Mouse (Mus musculus): ENCODE results near the gene Sbf2.

Gene Sbf2

DNA sequence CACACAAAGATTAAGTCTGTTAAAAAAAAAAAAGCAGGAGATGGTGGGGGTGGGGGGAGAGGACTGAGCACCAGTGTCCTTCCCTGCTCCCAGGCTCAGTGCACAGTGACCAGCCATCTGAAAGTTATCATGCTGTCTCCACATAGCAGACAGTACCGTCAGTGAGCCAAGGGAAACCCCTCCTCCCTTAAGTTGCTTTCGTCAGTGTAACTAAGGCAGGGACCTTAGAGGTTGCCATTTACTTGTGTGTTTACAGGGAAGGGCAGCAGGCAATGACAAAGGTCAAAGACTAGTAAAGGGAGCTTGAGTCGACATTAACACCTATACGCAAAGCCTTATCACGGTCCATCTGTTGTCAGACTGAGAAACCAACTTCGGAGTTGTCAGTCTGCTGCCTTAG lies 311.8 kb downstream of the Sbf2 start:
- peak in 1 of 2 experiments; percentile 29 for DNase-seq

DNA sequence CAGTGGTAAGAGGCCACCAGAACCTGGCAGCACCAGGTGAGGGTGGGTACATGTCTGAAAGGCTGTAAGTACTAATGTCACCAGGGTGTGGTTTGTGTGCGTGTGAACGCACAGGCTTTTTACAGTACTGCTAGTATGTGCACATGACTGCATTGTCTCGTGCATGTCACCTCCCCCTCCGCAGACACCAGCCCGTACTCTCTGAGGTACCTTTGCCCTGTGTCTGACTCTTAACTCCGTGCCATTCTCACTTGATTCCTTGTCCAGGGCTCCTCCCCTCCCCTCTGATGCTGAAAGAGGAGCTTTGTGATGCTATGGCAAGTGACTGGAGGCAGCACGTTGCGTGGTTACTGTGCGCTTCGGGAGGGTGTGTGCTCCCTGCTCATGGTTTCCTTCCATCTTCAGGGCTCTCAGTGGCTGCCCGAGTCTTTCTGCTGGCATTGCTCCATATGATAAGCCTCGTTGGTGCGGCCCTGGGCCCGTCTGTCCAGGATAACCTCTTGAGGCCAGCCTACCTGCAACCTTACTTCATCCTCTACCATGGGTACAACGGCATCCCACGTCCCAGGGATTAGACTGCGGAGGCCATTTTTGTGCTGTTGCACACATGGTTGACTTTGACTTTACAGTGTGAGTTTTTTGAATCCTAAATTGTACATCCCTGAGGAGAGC lies 315.8 kb downstream of the Sbf2 start:
- peak in 1 of 2 experiments; percentile 72 for DNase-seq

DNA sequence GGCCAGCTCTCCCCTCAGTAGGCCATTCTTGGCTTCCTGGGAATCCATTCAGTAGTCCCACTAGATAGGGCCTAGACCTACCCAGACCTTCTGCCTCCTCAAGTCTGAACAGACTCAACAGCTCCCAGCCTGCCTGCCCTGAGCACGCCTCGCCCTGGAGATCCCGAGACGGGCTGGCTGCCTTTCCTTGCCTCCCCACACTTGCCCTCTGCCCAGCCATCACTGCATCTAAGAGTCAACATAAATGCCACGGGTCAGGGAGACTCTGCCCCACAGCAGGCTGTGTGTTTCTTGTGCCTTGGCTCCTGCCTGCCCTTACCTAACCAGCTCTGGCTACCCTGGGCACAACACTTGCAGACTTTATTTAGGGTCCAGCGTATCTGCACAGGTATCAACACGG lies 316.6 kb downstream of the Sbf2 start:
- DNase-seq = peak; percentile 26 to 76

DNA sequence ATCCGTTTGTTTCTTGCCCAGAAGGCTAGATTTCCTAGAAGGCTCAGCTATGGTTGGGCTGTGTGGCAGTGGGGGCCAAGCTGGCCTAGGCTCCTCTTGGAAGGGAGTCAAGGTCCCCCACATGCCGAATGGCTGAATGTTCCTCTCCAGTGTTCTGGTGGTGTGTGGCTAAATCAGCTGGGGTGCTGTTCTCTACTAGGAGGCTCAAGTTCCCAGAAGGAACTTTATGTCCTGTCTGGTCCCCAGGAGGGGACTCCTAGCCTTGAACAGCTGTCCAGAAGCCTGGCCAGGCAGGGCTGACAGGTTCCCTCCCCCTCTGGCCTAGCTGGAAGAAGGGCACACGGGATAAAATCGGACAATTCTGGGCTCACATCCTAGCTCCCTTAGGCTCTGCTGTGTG lies 317.1 kb downstream of the Sbf2 start:
- no peak for DNase-seq

DNA sequence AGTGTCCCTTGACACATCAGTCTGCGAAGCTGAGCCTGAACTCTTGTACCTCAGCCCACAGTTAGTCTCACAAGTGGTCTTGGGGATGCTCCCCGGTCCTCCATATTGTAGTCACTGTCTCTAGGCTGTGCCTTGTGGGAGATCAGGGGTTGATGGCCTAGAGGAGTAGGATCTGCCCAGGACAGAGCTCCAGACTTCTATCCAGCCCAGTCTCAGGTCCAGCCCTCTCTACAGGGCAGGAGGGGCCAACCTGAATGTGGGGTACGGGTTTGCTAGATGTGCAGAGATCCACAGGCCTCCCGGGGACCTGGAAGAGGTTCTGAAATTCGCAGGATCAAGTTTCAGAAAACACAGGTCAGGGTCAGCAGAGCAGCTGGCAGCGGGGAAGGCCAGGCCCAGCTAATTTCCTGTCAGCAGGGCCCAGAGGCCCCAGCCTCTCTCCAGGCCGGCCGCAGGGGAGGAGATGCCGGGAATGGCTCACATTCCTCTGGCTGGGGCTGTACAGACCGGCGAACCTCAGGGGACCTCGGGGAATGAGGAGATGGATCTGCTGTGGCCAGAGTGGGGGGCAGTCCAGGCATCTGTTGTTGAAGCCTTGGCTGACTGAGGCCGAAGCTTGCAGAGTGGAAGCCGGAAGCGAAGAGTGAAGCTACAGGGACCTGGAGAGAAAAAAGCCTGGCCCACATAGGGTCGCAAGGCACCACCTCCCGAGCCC lies 317.7 kb downstream of the Sbf2 start:
- DNase-seq = peak; percentile 72 to 90

DNA sequence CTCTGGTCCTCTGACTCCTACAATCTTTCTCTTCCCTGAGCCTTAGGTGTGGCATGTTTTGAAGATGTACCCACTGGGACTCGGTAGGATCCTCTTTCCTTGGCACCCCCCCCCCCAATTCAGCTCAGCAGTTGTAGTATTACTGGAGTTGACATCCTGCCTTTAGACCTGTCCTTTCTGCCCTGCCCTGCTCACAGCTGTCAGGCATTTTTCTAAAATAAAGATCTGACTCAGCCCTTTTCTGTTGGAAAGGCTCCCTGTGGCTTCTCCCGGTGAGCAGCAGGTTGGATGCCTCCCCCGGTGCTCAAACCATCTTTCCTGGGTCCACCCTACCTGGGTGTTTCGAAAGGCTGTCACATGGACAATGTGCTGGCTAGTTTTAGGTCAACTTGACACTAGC lies 325.1 kb downstream of the Sbf2 start:
- DNase-seq = no peak

DNA sequence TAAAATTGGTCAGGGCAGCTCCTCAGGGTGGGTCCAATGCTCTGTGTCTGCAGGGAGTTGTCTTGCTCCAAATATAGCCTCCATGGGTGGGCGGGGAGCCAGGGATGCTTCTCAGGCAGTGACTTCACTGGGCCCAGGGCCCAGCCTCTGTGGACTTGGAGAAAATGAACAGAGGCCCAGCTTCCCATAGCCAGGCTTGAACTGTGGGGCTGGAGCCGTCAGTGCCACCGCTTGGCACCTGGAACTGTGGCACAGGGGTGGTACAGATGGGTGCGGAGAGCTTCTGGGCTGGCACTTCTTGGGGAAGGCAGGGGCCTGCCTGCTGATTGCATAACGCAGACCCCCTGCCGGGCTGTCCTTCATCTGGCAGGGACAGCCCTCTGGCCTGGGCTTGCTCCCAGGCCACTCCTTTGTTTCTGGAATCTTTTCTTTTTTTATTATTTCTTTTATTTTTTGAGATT lies 326.0 kb downstream of the Sbf2 start:
- peak; percentile 82 to 83 for DNase-seq

DNA sequence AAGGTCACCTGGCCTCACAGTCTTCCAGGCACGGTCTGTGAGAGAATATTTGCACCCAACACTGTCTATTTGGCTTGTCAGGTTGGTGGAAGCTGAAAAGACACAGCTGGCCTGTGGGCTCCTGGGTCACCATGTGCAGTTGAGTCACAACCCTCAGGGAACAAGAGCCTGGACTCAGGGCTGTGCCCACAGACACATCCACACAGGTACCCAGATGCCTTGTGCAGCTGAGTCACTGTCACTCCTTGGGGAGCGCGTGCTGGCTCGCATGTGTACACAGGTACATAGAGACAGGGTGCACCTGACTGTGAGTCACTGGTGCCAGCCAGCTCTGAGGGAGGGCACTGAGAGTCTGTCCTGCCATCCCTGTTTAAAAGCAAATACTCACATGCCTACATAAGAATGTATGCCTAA lies 326.5 kb downstream of the Sbf2 start:
- peak in 1 of 2 experiments; percentile 41 for DNase-seq

DNA sequence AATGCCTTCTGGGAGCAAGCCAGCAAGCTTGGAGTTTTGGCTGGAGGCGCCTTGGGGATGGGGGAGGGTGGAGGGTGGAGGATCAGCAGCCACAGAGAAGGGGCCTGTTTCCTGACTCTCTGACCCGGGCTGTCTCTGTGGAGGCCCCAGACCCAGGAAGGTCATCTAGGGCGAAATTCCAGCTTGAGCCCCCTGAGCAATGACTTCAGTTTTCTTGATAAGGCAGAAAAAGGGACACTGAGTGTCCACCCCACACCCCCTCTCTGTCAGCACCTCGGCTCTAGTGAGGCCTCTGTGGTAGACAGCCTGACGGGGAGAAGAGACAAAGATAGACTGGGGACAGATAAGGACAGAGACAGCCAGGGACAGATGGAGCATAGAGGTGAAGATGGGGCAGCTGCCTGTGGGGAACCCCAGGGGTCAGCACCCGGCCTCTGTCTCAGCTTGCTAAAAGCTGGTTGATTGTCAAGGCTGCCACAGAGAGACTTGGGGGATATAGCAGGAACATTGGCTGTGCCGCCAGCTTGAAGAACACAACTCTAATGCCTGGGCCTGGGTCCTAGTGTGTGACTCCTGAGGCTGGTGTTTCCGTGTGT lies 327.1 kb downstream of the Sbf2 start:
- peak in 1 of 2 experiments; percentile 54 for DNase-seq

DNA sequence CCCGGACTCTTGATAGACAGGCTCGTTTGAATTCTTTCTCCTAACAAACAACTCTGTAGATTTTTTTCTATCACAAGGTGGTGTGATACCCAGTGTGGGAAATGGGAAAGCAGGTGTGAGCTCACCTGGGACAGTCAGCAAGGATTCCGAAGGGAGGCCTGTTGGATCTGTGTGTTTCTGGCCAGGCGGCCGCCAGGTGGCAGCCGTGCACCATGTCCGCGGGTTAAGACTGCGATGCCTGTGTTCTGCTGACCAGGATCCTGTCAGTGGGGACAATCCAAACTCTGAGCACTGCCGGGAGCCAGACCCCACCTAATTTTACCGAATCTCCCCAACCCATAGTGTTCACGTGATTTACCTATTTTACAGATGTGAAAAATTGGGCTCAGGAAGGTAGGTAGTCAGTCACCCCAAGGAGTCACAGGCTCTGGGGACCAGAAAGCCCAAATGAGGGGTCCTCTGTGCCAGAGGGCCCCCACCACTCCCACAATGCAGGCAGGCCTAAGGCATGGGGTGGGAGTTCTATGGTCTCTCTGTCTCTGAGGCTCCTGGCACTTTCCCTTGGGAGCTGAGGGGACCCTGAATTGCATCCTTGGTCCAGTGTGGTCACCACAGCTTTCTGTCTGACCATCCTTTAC lies 327.8 kb downstream of the Sbf2 start:
- peak; percentile 85 to 88 for DNase-seq

DNA sequence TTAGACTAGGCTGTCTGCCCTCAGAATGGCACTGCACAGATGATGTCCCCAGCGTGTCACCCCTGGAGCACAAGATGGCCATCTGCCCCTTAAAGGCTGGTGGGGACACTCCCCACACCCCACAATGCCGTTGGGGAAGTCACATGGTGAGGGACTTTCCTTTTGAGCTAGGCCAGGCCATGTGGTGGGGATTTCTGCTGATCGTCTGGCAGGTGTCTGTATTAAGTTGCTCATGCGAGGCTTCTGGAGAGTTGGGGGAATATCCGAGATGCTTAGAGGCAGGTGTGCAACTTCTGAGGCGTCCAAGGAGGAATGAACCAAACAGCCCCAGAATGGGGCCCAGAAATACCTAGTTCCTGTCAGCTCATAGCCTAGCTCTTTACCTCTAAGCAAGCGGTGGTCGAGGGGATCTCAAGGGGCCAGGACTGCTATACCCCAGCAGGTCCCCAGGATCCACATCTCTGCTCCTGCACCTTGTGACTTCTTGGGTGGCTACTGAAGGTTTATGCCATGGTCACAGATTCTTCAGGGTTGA lies 328.5 kb downstream of the Sbf2 start:
- peak in 1 of 2 experiments; percentile 30 for DNase-seq

DNA sequence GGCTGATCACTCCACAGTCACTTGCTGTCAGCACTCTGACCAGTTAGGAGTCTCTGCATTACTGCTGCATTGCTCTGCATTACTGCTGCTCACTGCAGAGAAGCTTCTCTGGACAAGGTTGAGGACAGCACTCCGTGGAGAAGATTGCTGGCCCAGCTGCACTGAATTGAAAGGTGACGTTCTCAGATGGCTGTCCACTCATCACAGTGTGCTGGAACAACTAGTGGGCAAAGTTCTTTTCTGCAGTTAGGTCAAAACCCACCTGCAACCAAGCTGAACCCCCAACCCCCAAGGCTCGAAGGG lies 328.9 kb downstream of the Sbf2 start:
- DNase-seq = no peak

DNA sequence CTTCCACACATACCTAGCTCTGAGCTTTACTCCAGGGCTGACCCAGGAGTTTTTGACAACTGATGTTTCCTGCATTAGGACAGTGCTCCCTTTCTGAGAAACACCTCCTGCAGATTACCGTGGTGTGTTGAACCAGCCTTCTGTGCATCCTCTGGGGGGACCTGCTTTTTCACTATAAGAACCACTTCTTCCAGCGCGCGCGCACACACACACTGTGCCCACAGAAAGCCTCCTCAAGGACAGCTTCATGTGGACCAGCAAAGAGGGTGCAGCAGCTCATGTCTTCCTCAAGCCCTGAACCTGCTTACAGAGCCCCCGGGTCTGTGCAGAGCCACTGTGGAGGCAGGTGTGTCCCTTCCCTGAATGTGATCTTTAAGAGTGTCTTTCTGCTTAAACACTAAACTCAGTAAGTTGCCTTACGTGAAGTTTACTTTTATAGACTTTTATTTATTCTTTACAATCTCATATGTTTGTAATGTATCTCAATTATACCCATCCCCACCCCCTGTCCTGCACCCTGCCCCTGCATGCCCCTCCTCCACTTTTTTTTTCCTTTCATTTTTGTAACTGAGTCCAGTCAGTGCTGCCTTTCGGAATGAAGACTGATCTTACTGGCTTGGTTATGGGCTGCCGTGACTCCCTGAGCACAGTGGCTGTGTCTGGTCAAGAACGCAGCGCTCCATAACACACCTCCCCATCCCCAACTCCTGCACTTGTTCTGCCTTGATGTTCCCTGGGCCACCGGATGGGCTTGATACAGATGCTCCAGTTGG lies 329.5 kb downstream of the Sbf2 start:
- DNase-seq = peak in 1 of 2 experiments; percentile 18

DNA sequence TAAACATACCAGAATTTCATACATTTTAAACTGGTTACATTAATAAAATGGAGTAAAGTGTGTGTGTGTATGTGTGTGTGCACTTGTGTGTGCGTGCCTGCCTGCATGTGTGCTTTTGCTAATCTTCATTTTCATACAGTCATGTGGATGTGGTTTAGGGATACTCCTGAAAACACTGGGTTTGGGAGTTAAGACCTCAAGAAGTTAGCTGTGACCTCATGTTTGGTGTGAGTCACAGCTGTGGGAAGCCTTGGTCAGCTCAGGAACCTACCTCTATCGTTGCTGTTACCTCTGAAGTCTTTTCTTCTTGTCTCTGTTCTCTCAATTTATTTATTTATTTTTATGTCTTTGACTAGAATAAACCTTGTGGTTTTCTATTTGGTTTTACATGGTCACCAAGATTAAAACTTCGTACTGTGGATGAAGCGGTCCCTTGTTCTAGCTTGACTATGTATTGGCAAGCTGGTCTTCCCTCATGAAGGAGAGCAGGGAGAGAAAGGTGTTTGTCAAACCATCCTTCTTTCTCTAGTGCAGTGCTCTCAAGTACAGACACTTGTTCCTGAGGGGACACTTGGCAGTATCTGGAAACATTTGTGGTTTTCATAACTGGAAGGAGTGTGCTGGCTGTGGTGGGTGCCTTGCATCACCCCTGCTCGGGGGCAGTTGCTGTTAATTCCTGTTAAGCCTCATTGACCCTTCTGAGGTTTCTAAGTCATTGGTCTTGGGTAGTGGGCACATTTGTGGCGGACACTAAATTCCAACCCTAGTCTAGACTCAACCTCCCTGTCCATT lies 331.0 kb downstream of the Sbf2 start:
- DNase-seq = peak in 1 of 2 experiments; percentile 15

DNA sequence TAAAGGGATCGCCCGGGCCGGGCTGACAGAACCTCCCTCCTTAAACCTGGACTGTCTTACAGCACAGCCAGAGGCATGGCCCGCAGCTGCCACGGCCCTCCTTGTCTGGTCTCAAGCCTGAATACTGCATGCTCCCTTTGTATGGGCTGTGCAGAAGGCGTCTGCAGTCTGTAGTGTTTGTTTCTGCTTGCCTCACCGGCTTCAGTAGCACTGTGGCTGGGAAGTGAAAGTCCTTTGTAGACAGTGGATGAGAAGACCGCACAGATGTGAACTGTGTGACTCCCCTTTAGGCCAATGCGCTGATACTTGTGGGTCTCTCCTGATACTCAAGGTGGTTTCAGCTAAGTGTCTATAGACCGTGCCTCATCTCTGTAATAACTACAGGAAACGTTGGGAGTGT lies 331.9 kb downstream of the Sbf2 start:
- peak in 1 of 2 experiments; percentile 29 for DNase-seq

DNA sequence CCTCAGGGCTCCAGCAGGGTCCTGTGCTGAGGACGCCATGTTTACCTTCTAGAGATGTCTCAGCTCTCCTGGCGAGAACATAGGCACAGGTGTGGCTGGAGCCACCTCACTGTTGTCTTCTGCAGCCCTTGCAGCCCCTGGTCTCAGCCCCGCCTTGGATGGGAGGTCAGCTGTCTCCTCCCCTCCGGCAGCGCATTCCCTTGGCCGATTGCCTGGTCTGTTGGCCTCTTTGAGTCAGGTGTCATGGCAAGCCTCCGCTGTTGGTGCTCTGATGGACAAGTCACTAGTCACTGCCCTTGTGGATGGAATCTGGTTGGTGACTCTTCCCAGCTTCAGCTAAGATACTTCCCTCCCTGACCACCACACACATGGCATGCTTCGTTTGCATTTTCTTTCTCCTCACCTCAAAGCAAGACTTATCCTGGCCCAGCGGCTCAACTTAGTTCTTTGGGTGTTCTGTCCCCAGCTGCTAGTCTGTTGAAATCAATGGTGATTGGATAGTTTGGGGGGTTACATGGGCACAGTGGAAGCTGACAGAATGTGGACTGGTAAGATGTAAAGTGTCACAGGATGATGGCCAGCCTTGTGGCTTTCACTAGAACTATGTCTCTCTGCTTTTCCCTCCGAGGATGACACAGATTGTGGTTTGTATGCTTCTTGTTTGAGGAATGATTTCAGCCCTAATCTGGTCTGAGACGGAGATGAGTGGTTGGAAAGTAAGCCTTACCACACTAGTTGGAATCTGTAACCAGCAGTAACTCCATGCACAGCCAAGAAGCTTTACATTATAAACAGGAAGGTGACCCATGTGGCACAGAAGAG lies 333.1 kb downstream of the Sbf2 start:
- DNase-seq = peak in 1 of 2 experiments; percentile 47

DNA sequence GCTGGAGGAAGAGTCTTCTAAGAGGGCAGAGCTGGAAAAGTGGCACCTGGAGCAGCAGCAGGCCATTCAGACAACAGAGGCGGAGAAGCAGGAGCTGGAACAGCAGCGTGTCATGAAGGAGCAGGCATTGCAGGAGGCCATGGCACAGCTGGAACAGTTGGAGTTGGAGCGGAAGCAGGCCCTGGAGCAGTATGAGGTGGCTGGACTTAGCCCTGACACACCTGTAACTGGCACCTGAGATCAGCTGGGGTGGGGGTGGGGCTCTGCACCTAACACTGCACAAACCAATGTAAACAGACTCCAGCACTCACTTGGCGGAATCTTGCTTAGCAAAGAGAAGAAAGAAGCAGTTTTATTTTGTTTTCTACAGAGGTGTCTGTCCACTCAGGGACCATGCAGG lies 335.5 kb downstream of the Sbf2 start:
- no peak for DNase-seq

DNA sequence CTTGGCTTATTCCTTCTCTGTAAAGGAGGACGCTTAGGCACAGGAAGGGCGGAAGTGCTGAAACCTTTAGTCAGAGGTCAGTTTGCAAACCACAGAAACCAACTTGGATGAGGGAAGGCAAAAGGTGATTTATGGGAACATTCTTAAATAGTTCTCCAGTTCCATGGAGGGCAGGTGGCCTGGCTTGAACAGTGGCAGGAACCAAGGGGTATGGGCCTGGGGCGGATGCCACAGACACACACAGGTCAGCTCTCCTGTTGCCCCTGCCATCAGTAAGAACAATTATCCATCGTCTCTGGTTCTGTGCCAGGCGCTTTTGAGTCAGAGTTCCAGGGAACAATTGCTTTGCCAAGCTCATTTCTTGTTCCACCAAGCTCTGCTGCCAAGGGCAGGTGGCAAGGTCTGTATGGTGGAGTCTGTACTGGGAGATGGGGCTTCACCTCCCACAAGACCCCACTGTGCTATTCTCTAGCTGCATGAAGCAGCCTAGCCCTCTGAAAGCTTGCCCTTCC lies 336.9 kb downstream of the Sbf2 start:
- peak; percentile 33 to 51 for DNase-seq

DNA sequence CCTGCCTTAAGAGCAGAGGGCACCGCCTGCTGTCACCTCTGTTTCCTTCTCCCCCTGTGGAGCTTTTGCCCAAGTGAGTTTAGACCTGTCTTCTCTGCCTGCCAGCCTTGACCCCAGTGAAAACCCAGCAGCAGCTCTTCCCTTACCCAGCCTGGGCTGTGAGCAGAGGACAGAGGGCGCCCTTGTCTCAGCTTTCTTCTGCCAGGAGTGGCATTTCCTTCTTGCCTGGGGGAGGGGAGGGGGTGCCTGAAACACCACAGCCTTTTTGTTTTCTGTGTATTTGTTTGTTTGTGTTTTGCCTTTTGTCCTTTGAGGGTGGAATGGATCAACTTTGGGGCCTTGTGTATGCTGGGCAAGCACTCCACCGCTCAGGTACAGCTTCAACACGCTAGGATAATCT lies 342.3 kb downstream of the Sbf2 start:
- DNase-seq = peak; percentile 69 to 79

DNA sequence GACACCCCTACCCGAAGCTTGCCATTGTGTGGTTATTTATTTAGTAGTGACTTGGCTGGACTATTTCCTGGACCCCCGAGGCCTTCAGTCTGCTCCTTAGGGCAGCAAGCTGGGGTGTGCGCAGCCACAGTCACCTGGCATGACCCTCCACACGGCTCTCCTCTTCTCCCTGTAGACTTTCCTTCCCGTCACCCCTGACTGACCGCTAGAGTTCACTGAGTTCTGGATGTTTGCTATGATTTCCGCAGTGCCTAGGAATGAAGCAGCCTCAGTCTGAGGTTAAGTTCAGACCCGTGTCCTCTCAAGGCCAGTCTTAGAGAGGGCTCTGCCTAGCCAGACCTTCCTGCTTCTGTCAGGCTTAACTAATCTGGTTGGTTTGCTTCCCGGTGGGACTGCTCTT lies 342.9 kb downstream of the Sbf2 start:
- DNase-seq = peak; percentile 73 to 91

DNA sequence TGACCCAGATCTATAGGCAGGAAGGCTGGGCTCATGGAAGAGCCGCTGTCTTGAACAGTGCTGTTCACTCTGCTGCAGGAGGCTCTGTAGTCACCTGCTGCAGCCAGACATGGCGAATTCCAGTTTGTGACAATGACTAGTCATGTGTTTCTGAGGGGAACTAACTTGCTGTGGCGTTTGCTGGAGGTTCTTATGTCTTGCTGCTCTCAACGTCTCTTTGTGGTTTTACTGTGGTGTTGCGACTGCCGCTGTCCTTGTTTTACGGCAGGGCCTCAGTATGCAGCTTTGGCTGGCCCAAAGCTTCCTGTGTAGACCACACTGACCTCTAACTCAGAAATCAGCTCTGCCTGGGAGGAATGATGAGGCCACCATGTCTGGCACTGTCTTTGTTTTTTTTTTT lies 344.3 kb downstream of the Sbf2 start:
- no peak for DNase-seq
